Mouse (Mus musculus) cerebellum, adult 2 months (tissue): Measurements from ENCODE around the gene Col4a4. TPM values are rescaled to one million over a fixed set of nuclear protein-coding genes. Genes with fewer than 3 reads are reported as not detected.

ENCODE experiments used
- DNase-seq, 2 experiments: peaks; one replicate each; pipeline ENCODE4 v3.0.0; 2021
- H3K27ac ChIP-seq: fragments of 200-500 bp; 2 replicates; pipeline ENCODE4 v1.5.1; 2012; ENCODE audit warnings: low read length, control low read depth, inconsistent platforms; ENCODE audit not compliant: insufficient read depth
- H3K27me3 ChIP-seq: fragments of 200-500 bp; 2 replicates; pipeline ENCODE4 v1.6.1; 2012; ENCODE audit warnings: inconsistent platforms, mild to moderate bottlenecking, low read length, moderate library complexity; ENCODE audit not compliant: control insufficient read depth, insufficient read depth
- H3K4me1 ChIP-seq: fragments of 200-500 bp; 2 replicates; pipeline ENCODE4 v1.6.1; 2011; ENCODE audit warnings: low read length; ENCODE audit not compliant: control insufficient read depth, insufficient read depth
- H3K4me3 ChIP-seq: fragments of 200-500 bp; replicated peaks from 2 replicates; pipeline ENCODE3; 2011; ENCODE audit warnings: mild to moderate bottlenecking, low read depth, low read length, control low read depth; ENCODE audit not compliant: insufficient read depth
- CTCF ChIP-seq: fragments of 200-500 bp; IDR thresholded peaks from 2 replicates; pipeline ENCODE4 v1.5.1; 2011; ENCODE audit warnings: low read depth, mild to moderate bottlenecking, control low read depth, low read length, moderate library complexity, borderline replicate concordance; ENCODE audit not compliant: insufficient read depth
- POLR2A ChIP-seq: fragments of 200-500 bp; IDR thresholded peaks from 2 replicates; pipeline ENCODE4 v1.6.1; 2011; ENCODE audit warnings: low read length, control low read depth, borderline replicate concordance; ENCODE audit not compliant: insufficient read depth
- WGBS: fragments of 180-500 bp; shearing (Covaris S2); methylation state at CpG from one replicate; pipeline ENCODE4 v1.1.7; 2018; 5-methylcytosine and 5-hydroxymethylcytosine counted together
- polyA plus RNA-seq: library from polyadenylated mRNA; depleted of rRNA; stranded (reverse); fragments of >200 nt; gene quantifications from 2 replicates; pipeline ENCODE4 v1.2.3, GENCODE M21; 2012

Col4a4 gene
- polyA plus RNA-seq, 1 experiment, result 0.39 TPM

- whole genome bisulfite sequencing, result 79% methylated on average over 6 of the region's 6 CpGs
- TF ChIP-seq CTCF (no peak), POLR2A (no peak)
- DNase-seq, result no peak
- Histone ChIP-seq H3K27me3 (no peaks in the 10 kb centered on the region), H3K4me3 (no peak overlapping the region), H3K4me1 (no peaks in the 10 kb centered on the region), H3K27ac (no peak overlapping the region)
These were observed 42.0 kb downstream of the Col4a4 start for GRCm38 (mm10) chr1:82544419-82545185.

GRCm38 (mm10) chr1:82543934-82544333, 42.7 kb downstream of the Col4a4 start:
- no peaks in the 10 kb centered on the region for H3K4me1 ChIP-seq
- 99% methylated on average over 2 of the region's 2 CpGs for WGBS
- no peaks in the 10 kb centered on the region for H3K27me3 ChIP-seq
- no peak for TF ChIP-seq POLR2A
- no peak for TF ChIP-seq CTCF
- H3K4me3 ChIP-seq, result no peak overlapping the region
- H3K27ac ChIP-seq, result no peak overlapping the region
- DNase-seq, result no peak

- WGBS, result 52% methylated on average over 5 of the region's 5 CpGs
- Histone ChIP-seq H3K4me3 (no peak overlapping the region), H3K27ac (no peak overlapping the region), H3K27me3 (no peaks in the 10 kb centered on the region), H3K4me1 (no peaks in the 10 kb centered on the region)
- TF ChIP-seq POLR2A (no peak), CTCF (no peak)
- DNase-seq, result no peak
These were observed 46.6 kb downstream of the Col4a4 start for GRCm38 (mm10) chr1:82540056-82540455.

DNA sequence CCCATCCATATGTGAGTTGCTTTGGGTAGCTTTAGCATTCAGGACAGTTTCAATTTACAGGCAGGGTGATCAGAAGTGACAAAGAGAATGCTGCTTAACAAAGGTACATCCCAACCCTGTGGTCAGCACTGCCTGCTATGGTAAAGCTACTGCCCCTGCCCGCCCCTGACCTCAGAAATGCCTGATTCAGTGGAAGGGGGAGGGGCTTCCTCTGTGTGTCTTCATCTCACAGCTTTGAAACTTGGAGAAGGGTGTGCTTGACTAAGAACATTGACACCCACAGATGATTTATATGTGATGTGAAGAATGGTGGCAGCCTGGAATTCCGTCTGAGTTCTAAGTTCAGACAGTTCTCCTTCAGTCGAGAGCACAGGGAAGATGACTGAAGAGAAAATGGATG, 48.8 kb downstream of the Col4a4 start:
- Histone ChIP-seq H3K4me3 (no peak overlapping the region), H3K27me3 (no peaks in the 10 kb centered on the region), H3K4me1 (no peaks in the 10 kb centered on the region), H3K27ac (no peak overlapping the region)
- 78% methylated on average over 3 of the region's 3 CpGs for WGBS
- TF ChIP-seq POLR2A (no peak), CTCF (no peak)
- DNase-seq, result no peak

DNA sequence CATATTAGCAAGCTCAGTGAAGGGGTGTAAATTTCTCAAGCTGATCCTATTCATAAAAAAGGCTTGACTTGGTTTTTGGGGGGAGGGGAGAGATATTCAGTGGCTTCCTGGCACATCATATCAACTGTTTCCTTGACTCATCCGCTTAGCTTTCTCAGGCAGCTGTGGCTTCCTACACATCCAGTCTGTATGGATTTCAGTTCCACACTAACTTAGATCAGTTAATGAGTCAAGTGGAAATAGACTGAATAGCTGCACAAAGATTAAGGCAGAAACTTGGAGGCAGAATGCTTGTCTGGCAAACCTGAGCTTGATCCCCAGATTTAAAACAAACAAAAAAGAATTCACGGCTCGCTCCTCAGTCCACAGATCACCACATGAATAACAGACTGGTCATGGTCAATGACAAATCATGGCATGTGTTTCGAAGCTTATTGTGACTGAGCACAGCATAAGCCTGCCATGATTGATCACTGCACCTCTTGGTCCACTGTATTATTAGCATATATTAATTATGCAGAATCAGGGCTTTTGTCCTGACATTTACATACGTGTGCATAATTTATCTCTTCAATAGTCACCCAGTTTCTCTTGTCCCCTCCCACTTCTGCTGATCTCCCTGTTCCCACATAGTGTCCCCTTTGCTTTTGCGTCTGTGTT, 50.0 kb downstream of the Col4a4 start:
- no peak for DNase-seq
- no peak overlapping the region for H3K27ac ChIP-seq
- no peak overlapping the region for H3K4me3 ChIP-seq
- H3K4me1 ChIP-seq, result no peaks in the 10 kb centered on the region
- H3K27me3 ChIP-seq, result no peaks in the 10 kb centered on the region
- no peak for TF ChIP-seq POLR2A
- TF ChIP-seq CTCF, result no peak
- WGBS, result 23% methylated on average over 6 of the region's 6 CpGs

- no peak overlapping the region for H3K4me3 ChIP-seq
- no peak for DNase-seq
- no peaks in the 10 kb centered on the region for H3K27me3 ChIP-seq
- TF ChIP-seq POLR2A (no peak), CTCF (no peak)
- H3K27ac ChIP-seq, result no peak overlapping the region
- 72% methylated on average over 4 of the region's 4 CpGs for WGBS
- no peaks in the 10 kb centered on the region for H3K4me1 ChIP-seq
These were observed 58.7 kb downstream of the Col4a4 start for GRCm38 (mm10) chr1:82527931-82528330.

GRCm38 (mm10) chr1:82491954-82492353, 94.7 kb downstream of the Col4a4 start:
- H3K4me1 ChIP-seq, result no peaks in the 10 kb centered on the region
- H3K27ac ChIP-seq, result no peak overlapping the region
- 80% methylated on average over 2 of the region's 2 CpGs for WGBS
- no peaks in the 10 kb centered on the region for H3K27me3 ChIP-seq
- no peak for DNase-seq
- H3K4me3 ChIP-seq, result no peak overlapping the region
- TF ChIP-seq POLR2A (no peak), CTCF (no peak)

DNA sequence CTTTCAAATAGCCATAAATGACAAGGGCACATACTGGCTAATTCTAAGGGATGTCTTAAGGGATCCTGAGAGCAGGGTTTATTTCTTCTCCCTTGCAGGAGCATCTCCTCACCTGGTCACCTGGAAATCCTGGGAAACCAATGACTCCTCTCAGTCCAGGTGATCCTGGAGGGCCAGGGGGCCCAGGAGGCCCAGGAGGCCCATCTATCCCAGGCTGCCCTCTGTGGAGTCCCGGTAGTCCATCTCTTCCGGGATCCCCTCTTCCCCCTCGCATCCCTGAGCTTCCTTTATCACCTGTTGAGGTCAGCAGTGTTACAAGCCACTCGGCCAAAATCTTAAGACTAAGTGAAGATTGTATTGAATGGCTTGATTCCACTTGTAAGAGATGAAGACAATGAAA, 100.3 kb downstream of the Col4a4 start:
- WGBS, result 74% methylated on average over 4 of the region's 4 CpGs
- DNase-seq, result no peak
- H3K4me3 ChIP-seq, result no peak overlapping the region
- no peak for TF ChIP-seq POLR2A
- TF ChIP-seq CTCF, result no peak
- no peaks in the 10 kb centered on the region for H3K4me1 ChIP-seq
- H3K27ac ChIP-seq, result no peak overlapping the region
- H3K27me3 ChIP-seq, result no peaks in the 10 kb centered on the region
